Mouse (Mus musculus): ENCODE data around the gene Gcnt7.

The Gcnt7 gene

GRCm38 (mm10) chr2:172458496-172458895, at the start of gene Gcnt7:
Gene Gcnt7, minus strand, starts transcription at chr2:172458596.
- no peak for DNase-seq

- no peak for DNase-seq
These were observed 47.7 kb upstream of the Gcnt7 start for GRCm38 (mm10) chr2:172506121-172506520.

GRCm38 (mm10) chr2:172502168-172502567, 43.8 kb upstream of the Gcnt7 start:
- no peak for DNase-seq

GRCm38 (mm10) chr2:172501341-172501740, 42.9 kb upstream of the Gcnt7 start:
- no peak for DNase-seq

GRCm38 (mm10) chr2:172500752-172501316, 42.4 kb upstream of the Gcnt7 start:
- DNase-seq: no peak

GRCm38 (mm10) chr2:172498823-172499222, 40.4 kb upstream of the Gcnt7 start:
- DNase-seq: no peak

- no peak for DNase-seq
These were observed 38.4 kb upstream of the Gcnt7 start for GRCm38 (mm10) chr2:172496736-172497345.

- DNase-seq: no peak
These were observed 26.4 kb upstream of the Gcnt7 start for GRCm38 (mm10) chr2:172484696-172485370.

- DNase-seq: no peak
These were observed 25.5 kb upstream of the Gcnt7 start for GRCm38 (mm10) chr2:172483766-172484413.

- DNase-seq: no peak
These were observed 23.4 kb upstream of the Gcnt7 start for GRCm38 (mm10) chr2:172481654-172482385.

GRCm38 (mm10) chr2:172480296-172480695, 21.9 kb upstream of the Gcnt7 start:
- DNase-seq: no peak

- DNase-seq: peak; percentile 41
These were observed 19.5 kb upstream of the Gcnt7 start for GRCm38 (mm10) chr2:172477860-172478259.

- no peak for DNase-seq
These were observed 19.0 kb upstream of the Gcnt7 start for GRCm38 (mm10) chr2:172477350-172477749.

GRCm38 (mm10) chr2:172476707-172477260, 18.4 kb upstream of the Gcnt7 start:
- DNase-seq: no peak

GRCm38 (mm10) chr2:172474970-172475369, 16.6 kb upstream of the Gcnt7 start:
- DNase-seq: no peak

- no peak for DNase-seq
These were observed 15.2 kb upstream of the Gcnt7 start for GRCm38 (mm10) chr2:172473591-172473990.

- no peak for DNase-seq
These were observed 13.9 kb upstream of the Gcnt7 start, which contains the start of gene Fam209 for GRCm38 (mm10) chr2:172472318-172472717. Gene Fam209, plus strand, starts transcription at chr2:172472520.

- no peak for DNase-seq
These were observed 10.0 kb upstream of the Gcnt7 start for GRCm38 (mm10) chr2:172468346-172468819.

GRCm38 (mm10) chr2:172467206-172467605, 8.8 kb upstream of the Gcnt7 start:
- no peak for DNase-seq

GRCm38 (mm10) chr2:172466427-172467132, 8.2 kb upstream of the Gcnt7 start:
- DNase-seq: no peak

GRCm38 (mm10) chr2:172462813-172463212, 4.4 kb upstream of the Gcnt7 start:
- no peak for DNase-seq

GRCm38 (mm10) chr2:172460647-172461046, 2.3 kb upstream of the Gcnt7 start:
- no peak for DNase-seq

All from right cerebral cortex, postnatal 25 days (tissue).